Mouse (Mus musculus) macrophage (primary cell): Measurements from ENCODE around the gene Rpl29. TPM values are rescaled to one million over a fixed set of nuclear protein-coding genes. Genes with fewer than 3 reads are reported as not detected.
A peak's percentile ranks its signal among the peaks of the same experiment; 100 is the strongest.

ENCODE experiments used
- H3K27ac ChIP-seq: fragments of 350-480 bp; formaldehyde crosslinking; 2 replicates; pipeline ENCODE4 v1.9.0; 2021
- H3K36me3 ChIP-seq: fragments of 350-480 bp; formaldehyde crosslinking; 2 replicates; pipeline ENCODE4 v1.9.0; 2021; ENCODE audit errors: inconsistent target
- H3K4me3 ChIP-seq: fragments of 350-480 bp; formaldehyde crosslinking; 2 replicates; pipeline ENCODE4 v1.9.0; 2021; ENCODE audit errors: inconsistent target
- H3K79me2 ChIP-seq: fragments of 350-480 bp; formaldehyde crosslinking; 2 replicates; pipeline ENCODE4 v1.9.0; 2021; ENCODE audit errors: inconsistent target
- WGBS: methylation state at CpG from one replicate; pipeline ENCODE4 v1.1.7; 2026; ENCODE audit warnings: inconsistent platforms; ENCODE audit not compliant: missing documents; 5-methylcytosine and 5-hydroxymethylcytosine counted together
- polyA plus RNA-seq: library from polyadenylated mRNA; stranded (reverse); fragments of 250-400 nt; gene quantifications from 3 replicates; pipeline ENCODE4 v1.2.4, GENCODE M21; 2018; ENCODE audit warnings: inconsistent platforms

The Rpl29 gene
- polyA plus RNA-seq, 1 experiment from 2014 or later, result 891 TPM

- no peak overlapping the region for H3K27ac ChIP-seq
- 45% methylated on average over 6 of the region's 6 CpGs for WGBS
- no peak overlapping the region for H3K4me3 ChIP-seq
- H3K36me3 ChIP-seq, result peaks cover 8% of the 10 kb centered on the region; the same call in 1 of the 2 replicates
- no peaks in the 10 kb centered on the region; the same call in 1 of the 2 replicates for H3K79me2 ChIP-seq
Observed at GRCm38 (mm10) chr9:106469317-106469716, 40.1 kb downstream of the Rpl29 start.

- H3K27ac ChIP-seq, result no peak overlapping the region
- H3K79me2 ChIP-seq, result peaks cover under 1% of the 10 kb centered on the region; the same call in 1 of the 2 replicates
- no peak overlapping the region for H3K4me3 ChIP-seq
- peaks cover 8% of the 10 kb centered on the region; the same call in 1 of the 2 replicates for H3K36me3 ChIP-seq
- 32% methylated on average over 9 of the region's 9 CpGs for WGBS
Observed at GRCm38 (mm10) chr9:106469776-106470175, 40.5 kb downstream of the Rpl29 start.

GRCm38 (mm10) chr9:106470991-106471750 is 41.9 kb downstream of the Rpl29 start:
- Histone ChIP-seq H3K36me3 (peaks cover 8% of the 10 kb centered on the region; the same call in 1 of the 2 replicates), H3K79me2 (peaks cover 12% of the 10 kb centered on the region), H3K4me3 (no peak overlapping the region), H3K27ac (no peak overlapping the region)
- WGBS, result 93% methylated on average over 13 of the region's 14 CpGs

GRCm38 (mm10) chr9:106471892-106472291 is 42.6 kb downstream of the Rpl29 start:
- 97% methylated on average over 5 of the region's 5 CpGs for WGBS
- peaks cover 12% of the 10 kb centered on the region for H3K79me2 ChIP-seq

GRCm38 (mm10) chr9:106472321-106472720 is 43.1 kb downstream of the Rpl29 start:
- no peak overlapping the region for H3K4me3 ChIP-seq
- no peak overlapping the region for H3K27ac ChIP-seq
- H3K36me3 ChIP-seq, result peaks cover 8% of the 10 kb centered on the region; the same call in 1 of the 2 replicates
- peaks cover 12% of the 10 kb centered on the region for H3K79me2 ChIP-seq
- WGBS, result 91% methylated on average over 4 of the region's 4 CpGs

More at GRCm38 (mm10) chr9:106471892-106472291, 42.6 kb downstream of the Rpl29 start:
- Histone ChIP-seq H3K36me3 (peaks cover 8% of the 10 kb centered on the region; the same call in 1 of the 2 replicates), H3K4me3 (no peak overlapping the region), H3K27ac (no peak overlapping the region)

- no peak overlapping the region for H3K27ac ChIP-seq
- H3K79me2 ChIP-seq, result peaks cover 21% of the 10 kb centered on the region
- H3K36me3 ChIP-seq, result peaks cover 8% of the 10 kb centered on the region; the same call in 1 of the 2 replicates
- H3K4me3 ChIP-seq, result no peak overlapping the region
- 97% methylated on average over 16 of the region's 16 CpGs for WGBS
Observed at GRCm38 (mm10) chr9:106473081-106473752, 44.0 kb downstream of the Rpl29 start.

- H3K36me3 ChIP-seq, result peaks cover 8% of the 10 kb centered on the region; the same call in 1 of the 2 replicates
- H3K4me3 ChIP-seq, result no peak overlapping the region
- WGBS, result 94% methylated on average over 5 of the region's 5 CpGs
- peaks cover 26% of the 10 kb centered on the region for H3K79me2 ChIP-seq
- no peak overlapping the region for H3K27ac ChIP-seq
Observed at GRCm38 (mm10) chr9:106473753-106474105, 44.5 kb downstream of the Rpl29 start.

GRCm38 (mm10) chr9:106474456-106474855 is 45.2 kb downstream of the Rpl29 start:
- Histone ChIP-seq H3K36me3 (peaks cover 8% of the 10 kb centered on the region; the same call in 1 of the 2 replicates), H3K27ac (no peak overlapping the region), H3K79me2 (peaks cover 33% of the 10 kb centered on the region), H3K4me3 (no peak overlapping the region)
- 42% methylated on average over 6 of the region's 6 CpGs for WGBS

- 67% methylated on average over 7 of the region's 7 CpGs for WGBS
- H3K27ac ChIP-seq, result peak overlapping the region; percentile 94
- H3K79me2 ChIP-seq, result peaks cover 38% of the 10 kb centered on the region
- H3K4me3 ChIP-seq, result peak overlapping the region; percentile 72
- peaks cover 8% of the 10 kb centered on the region; the same call in 1 of the 2 replicates for H3K36me3 ChIP-seq
Observed at GRCm38 (mm10) chr9:106475046-106475445, 45.8 kb downstream of the Rpl29 start.

GRCm38 (mm10) chr9:106475663-106476001 is 46.4 kb downstream of the Rpl29 start, which contains the start of gene Rrp9:
Gene Rrp9 (plus strand): TSS chr9:106475963.
- Histone ChIP-seq H3K4me3 (peak within 1 kb of the TSS; percentile 72), H3K36me3 (peaks cover 10% of the 10 kb centered on the region; the same call in 1 of the 2 replicates), H3K79me2 (peaks cover 38% of the 10 kb centered on the region), H3K27ac (peak within 1 kb of the TSS; percentile 94)
- 31% methylated on average over 10 of the region's 10 CpGs for WGBS

GRCm38 (mm10) chr9:106476002-106476923 is 47.0 kb downstream of the Rpl29 start:
- H3K79me2 ChIP-seq, result peaks cover 38% of the 10 kb centered on the region
- H3K4me3 ChIP-seq, result peak overlapping the region; percentile 72
- 8% methylated on average over 16 of the region's 16 CpGs for WGBS
- H3K36me3 ChIP-seq, result peaks cover 15% of the 10 kb centered on the region; the same call in 1 of the 2 replicates
- H3K27ac ChIP-seq, result peak overlapping the region; percentile 94

- Histone ChIP-seq H3K79me2 (peaks cover 38% of the 10 kb centered on the region), H3K4me3 (peak within 1 kb of the TSS; percentile 87), H3K27ac (peak within 1 kb of the TSS; percentile 94), H3K36me3 (peaks cover 19% of the 10 kb centered on the region; the same call in 1 of the 2 replicates)
- WGBS, result 1% methylated on average over 39 of the region's 41 CpGs
Observed at GRCm38 (mm10) chr9:106476924-106477484, 47.8 kb downstream of the Rpl29 start, which contains the start of gene Parp3. Gene Parp3 (minus strand): TSS chr9:106476949.

GRCm38 (mm10) chr9:106477649-106478048 is 48.4 kb downstream of the Rpl29 start:
- peaks cover 38% of the 10 kb centered on the region for H3K79me2 ChIP-seq
- WGBS, result 2% methylated on average over 16 of the region's 16 CpGs
- H3K27ac ChIP-seq, result no peak overlapping the region
- H3K36me3 ChIP-seq, result peaks cover 19% of the 10 kb centered on the region; the same call in 1 of the 2 replicates
- peak overlapping the region; percentile 87 for H3K4me3 ChIP-seq
